Mouse (Mus musculus): ENCODE measurements around the gene Cltc.

The Cltc gene

DNA sequence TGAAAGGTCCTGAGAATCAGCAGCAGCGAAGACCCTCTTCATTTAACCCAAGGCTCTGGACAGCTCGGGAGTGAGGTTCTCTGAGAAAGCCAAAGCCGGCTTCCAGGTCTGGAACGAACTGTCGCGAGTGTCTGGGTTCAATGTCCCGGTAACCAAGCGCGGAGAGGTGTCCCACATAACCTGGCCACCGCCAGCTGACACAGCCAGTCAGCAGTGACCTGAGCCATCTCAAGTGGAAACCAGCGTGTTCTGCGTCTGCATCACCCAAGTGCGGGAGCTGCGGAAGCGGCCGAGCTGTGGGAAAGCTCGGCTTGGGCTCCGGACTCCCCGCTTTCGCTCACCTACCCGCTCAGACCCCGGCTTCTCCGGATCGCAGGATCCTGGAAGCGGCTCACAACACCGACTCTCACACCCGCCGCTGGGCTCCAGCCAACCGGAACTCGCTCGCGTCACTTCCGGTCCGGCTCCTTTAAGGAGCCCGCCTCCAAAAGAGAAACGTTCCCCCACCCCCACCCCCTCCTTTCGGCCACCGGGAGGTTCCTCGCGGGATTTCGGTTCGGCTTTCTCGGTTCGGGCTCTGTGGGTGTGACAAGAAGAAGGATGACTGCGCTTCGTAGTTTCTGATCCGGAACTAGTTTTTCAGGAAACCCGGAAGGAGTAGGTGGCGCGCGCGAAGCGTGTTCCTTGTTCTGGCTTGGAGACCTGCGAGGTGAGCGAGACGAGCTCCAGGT lies 73.8 kb downstream of the Cltc start, which contains the start of the genes Vmp1 and Ptrh2:
TSS of gene Vmp1 (minus strand) at position 442 of the 731 bp plus-strand sequence.
TSS of gene Ptrh2 (plus strand) at position 591 of the 731 bp plus-strand sequence.
- peak; percentile 83 to 91 for DNase-seq (ENCODE audit: low spot score in 2 of 2)

DNA sequence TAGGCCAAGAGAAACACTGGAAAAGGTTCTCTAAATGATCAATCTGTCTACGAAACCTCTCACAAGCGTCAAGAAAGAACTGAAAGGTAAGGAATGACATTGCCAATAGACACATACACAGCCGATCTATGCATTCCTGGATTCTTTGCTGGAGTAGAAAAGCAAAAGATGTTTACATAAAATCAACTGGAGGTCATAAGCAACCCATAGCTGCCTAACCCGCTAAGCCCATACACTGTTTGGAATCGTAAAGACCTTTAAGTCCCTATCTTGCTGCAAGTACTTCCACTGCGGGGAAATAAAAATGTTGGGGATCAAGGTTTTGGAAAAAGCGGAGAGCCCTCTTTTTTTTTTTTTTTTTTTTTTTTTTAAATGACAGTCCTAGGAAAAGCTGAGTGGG lies 74.5 kb downstream of the Cltc start:
- no peak for DNase-seq (ENCODE audit: low spot score in 2 of 2)

DNA sequence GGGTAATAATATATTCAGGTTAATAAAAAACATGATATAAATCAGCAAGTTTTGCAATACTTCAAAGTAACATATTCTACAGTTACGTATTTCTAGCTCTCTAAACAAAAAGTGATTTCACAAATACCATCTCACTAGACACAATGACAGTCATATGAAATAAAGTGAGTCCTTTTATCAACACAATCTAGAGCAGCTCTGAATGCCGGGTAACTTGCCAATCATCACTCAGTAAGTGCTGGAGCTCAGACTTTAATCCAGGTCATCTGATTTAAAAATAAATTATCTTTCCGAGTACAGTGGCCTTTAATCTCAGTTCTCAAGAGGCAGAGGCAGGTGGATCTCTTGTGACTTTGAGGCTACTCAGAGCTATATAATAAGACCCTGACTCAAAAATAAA lies 75.9 kb downstream of the Cltc start:
- no peak for DNase-seq (ENCODE audit: low spot score in 2 of 2)

DNA sequence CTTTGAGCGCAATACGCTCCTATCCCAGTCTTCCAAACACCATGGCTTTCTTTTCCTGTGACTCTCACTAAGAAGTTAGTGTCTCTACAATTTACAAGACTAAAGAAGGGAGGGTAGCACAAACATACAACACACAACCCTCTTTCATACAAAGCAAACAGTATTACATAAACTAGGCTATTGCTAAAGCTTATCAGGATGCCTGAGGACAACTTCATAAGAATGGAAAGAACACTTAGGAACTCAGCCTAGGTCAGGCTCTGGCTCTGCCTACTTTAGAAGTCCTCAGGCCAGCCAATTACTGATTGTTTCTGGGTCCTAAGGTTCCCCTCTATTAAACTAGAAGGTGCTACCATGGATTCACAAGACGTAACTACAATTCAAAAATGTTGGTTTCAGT lies 76.6 kb downstream of the Cltc start:
- no peak for DNase-seq (ENCODE audit: low spot score in 2 of 2)

DNA sequence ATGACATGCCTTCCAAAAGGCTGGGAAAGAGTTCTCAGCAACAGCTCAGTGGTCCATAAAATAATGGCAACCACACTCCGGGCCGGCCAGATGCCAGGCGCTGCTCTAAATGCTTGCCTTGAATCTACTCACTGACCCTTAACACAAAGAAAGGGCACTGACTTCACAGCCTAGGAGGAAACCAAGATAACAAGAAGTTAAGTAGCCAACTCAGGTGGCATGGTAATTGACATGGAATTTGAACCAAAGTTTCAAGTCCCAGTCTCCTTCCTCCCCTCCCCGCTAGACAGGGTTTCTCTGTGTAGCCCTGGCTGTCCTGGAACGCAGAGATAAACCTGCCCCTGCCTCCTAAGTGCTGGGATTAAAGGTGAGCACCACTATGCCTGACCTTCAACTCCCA lies 78.4 kb downstream of the Cltc start:
- DNase-seq (ENCODE audit: low spot score in 2 of 2), result no peak

DNA sequence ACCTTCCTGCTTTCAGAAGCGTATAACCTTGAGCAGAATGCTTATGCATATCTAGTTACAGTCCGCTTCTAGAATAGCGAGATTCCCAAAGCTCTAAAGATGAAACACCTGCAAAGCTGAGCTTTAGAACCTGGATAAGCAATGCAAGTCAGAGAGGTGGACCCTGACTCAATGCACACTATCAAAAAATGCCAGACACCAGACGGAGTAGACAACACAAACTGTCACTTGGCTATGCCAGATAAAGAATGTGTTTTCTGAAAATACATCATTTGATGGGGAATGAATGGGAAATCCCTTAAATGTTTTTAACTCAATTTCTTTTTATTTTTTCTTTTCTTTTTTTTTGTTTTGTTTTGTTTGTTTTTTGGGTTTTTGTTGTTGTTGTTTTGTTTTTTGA lies 81.8 kb downstream of the Cltc start:
- DNase-seq (ENCODE audit: low spot score in 2 of 2), result no peak

DNA sequence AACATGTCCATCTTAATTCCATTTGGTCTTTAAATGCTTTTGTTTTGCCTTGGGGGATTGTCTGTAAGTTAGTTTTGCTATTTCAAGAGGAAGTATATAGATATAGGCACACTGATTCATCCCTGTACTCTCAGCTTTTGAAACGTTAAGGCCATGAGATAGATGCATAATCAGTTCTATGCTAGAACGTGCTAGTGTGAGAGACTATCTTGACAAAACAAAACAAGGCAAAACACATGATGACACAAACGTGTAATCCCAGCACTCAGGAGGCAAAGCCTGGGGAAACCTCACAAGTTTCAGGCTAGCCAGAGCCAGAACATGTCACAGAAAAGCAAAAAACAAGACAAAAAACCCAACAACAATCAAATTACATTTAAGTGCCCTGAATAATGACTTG lies 84.6 kb downstream of the Cltc start:
- no peak for DNase-seq (ENCODE audit: low spot score in 2 of 2)

DNA sequence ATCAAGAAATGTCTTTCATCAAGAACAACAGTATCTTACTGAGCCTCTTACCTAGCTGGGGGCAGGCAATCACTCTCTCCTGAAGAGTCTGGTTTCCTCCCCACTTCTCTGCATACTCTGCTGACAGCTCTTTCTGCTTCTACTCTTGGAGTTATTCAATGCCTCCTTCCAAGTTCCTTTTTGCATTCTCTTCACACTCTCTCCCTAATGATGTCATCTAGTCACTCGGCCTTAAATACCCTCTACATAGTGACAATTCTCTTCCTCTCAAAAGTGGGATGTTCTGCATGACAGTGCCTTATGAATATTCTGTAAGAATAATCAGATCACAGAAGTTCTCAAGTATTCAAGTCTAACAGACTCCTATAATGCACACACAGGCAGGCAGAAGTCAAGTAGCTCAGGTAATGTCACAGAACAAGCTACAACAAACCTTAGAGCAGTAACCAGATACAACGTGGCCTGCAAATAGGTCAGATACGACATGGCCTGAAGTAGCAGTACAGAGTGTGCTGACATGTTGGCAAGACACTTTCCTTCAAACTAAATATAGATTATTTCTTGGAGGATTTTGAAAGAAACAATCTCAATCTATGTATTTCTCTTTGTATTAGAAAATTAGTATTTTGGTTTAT lies 86.2 kb downstream of the Cltc start:
- peak; percentile 36 to 57 for DNase-seq (ENCODE audit: low spot score in 2 of 2)

DNA sequence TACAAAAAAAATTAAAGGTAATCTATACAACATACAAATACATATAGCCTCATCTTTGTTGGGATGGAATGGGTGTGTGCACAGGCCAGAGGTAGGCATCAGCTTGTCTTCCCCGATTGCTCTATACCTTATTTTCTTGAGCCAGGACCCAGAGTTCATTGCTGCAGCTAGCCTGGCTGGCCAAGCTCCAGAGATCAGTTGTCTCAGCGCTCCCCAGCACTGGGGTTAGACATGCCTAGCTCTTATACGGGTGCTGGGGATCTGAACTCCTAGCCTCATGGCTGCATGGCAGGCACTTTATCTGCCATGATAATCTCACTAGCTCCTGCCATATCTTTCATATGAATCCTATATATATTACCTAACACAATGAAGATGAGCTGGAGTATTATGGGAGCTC lies 89.2 kb downstream of the Cltc start:
- DNase-seq (ENCODE audit: low spot score in 2 of 2), result no peak

DNA sequence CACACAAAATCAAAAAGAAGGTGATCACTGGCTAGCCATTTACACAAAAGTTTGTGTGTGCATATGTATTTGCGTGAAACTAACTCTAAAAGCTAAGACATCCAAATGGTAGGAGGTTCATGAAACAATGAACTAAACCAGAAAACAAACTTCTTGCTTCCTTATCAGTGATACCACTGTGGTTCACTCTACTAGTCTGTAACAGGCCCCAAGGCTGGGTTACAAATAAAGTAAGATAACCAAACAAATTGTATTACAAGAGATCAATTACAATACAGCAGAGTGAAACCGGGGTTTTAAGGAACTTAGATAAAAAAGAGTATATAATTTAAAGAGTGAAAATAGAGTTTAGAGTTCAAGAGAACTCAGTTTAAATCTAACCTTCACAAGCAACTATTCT lies 89.8 kb downstream of the Cltc start:
- no peak for DNase-seq (ENCODE audit: low spot score in 2 of 2)

DNA sequence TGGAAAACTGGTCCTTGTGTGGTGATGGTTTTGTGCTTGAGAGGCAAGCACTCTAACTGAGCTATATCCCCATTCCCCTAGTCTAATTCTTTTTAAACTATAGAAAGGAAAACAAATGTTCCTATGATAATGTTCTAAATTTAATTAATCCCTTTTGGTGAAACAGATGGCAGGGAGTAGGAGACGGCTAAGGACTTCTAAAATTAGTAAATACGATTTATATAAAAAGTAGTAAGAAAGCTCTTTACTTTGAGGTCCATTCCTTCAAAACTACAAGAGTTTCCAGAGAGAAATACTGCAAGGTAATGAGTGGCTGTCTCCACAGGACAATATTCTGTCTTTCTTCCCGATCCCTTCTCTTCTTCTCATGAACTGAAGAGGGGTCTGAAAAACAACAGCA lies 93.0 kb downstream of the Cltc start:
- DNase-seq (ENCODE audit: low spot score in 2 of 2), result no peak

DNA sequence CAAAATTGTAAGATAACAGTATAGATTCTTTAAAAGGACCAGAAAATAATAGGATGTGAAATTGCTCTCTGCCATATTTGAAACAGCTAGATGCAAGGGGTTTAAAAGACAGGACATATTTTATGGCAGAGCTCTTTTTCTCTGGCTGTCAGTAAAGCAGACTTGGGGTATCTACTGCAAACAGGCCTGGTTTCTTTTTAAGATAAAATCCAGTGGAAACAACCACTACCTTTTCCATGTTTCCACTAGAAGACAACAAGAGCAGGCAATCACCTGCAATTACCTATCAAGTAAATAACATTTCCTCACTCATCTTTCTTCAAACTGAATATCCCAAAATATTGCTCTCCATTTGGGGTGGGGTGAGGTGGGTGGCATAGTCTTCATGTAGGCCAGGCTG lies 93.4 kb downstream of the Cltc start:
- no peak for DNase-seq (ENCODE audit: low spot score in 2 of 2)

DNA sequence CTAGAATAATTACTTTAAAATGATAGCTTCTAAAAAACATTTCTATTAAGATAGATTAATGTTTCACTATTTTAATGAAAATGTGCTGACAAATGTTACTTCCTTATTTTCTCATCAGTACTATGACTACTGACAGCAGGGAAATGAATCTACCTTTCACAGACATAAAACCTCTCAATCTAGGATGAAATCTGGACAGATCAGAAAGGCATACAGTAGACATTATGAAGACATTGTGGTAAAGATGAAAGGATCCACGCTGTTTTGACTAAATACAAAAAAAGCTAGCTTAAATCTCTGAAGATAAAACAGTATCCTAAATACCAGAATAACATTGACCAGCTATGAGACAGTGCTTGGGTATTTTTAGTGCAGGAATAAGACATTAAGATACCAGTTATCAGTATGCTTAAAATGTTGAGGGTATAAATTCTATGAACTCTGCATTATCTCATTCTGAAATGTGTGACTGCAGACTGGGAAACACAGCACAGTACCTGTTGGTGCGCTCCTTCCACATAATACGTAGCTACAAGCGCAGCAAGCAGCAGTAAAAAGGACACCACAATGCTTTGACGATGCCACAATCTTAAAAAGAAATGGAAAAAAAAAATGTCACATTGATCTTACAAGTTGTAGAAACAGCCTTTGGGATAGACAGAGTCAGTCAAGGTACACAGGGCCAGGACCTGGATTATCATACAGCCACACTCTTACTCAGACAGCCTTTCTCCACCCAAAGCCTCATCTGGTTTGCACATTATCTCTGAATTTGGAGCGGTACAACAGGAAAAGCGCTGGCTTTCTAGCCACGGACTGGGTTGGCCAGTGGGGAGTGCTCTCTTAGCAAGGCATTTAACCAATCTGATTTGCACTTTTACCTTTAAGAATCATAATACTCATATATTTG lies 94.1 kb downstream of the Cltc start:
- no peak for DNase-seq (ENCODE audit: low spot score in 2 of 2)

DNA sequence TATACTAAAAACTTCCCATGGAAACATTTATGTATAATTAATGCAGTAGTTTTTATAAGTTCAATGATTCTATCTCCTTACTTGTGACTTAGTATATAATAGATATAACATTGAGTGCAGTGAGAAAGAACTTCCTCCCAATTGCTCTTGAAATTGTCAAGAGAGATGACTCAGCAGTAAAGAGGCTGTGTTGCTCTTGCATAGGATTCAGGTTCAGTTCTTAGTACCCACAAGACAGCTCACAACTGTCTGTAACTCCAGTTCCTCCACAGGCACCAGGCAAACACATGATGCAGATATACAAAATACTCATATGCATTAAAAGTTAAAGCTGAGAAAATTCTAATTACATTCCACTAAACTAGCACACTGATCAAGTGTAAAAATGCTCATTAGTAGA lies 99.5 kb downstream of the Cltc start:
- no peak for DNase-seq (ENCODE audit: low spot score in 2 of 2)

DNA sequence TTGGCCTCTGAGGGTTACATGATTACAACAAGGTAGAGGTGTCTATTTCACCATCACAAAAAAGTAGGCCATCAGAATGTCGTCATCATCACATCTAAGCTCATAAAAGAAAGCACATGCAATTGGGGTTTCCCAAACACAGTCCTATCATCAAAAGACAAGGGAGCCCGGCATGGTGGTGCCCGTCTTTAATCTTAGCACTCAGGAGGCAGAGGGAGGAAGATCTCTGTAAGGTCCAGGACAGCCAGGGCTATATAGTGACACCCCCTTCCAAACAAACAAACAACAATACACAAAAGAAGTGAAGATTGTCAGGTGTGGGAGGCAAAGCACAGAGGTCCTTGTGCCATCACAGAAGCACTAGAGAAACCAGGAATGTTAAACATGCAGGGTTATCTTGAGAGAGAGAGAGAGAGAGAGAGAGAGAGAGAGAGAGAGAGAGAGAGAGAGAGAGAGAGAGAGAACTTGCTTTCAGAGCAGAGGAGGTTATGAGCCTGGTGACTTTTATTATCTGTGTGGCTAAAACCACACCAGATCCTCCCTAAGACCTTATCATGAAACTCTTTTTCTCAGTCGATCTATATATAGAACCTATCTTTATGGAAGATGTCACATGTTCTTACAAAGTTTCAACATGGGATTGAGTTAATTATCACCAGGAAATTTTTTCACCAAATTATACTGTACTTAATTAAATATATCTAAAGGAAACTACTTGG lies 100.4 kb downstream of the Cltc start:
- no peak for DNase-seq (ENCODE audit: low spot score in 2 of 2)

DNA sequence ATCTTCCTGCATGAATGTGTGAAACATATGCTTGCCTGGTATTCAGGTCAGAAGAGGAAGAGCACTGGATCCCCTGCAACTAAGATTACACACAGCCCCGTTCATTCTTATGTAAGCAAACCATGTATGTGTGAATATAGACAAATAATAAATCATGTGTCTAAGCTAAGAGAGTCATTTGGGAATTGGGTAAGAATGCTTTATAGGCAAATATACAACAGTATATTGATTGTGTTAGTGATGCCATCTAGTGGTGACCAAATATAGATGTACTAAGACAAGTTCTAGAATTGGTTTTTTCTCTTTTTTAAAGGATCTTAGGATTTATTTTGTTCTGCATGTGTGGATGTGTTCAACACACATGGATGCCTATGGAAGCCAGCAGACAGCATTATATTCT lies 101.7 kb downstream of the Cltc start:
- no peak for DNase-seq (ENCODE audit: low spot score in 2 of 2)

DNA sequence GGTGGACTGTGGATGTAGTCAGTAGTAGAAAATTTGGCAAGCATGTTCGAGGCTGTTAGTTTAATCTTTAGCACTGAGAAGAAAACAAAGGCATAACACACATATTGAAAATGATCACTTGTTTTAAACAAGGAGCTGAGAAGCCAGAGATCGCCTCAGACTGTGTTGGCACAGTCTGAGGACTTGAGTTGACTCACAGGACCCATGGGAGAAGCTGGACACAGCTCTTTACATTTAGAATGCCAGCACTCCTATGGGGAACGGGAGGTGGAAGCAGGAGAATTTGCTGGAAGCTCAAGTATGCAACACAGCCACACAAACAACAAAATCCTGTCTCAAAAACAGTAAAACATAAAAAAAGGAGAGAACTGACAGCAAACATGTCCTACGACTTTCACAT lies 103.3 kb downstream of the Cltc start:
- no peak for DNase-seq (ENCODE audit: low spot score in 2 of 2)

DNA sequence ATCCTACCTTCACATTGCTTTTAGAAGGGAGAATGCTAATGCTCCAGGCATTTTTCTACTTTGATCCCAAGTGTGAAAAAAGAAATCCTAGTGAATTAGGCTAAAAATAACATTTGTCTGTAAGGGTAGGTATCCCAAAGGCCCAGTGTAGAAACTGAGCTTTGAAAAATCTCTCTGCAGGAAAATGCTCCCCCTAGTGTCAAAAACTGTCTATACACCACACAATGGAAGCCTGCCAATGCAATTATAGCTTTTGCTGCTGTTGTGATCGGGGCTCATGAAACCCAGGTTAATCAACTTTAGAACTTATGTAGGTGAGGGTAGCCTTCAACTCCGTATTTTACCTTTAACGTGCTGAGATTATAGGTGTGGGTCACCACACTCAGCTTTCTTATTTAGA lies 103.9 kb downstream of the Cltc start:
- peak in 1 of 2 experiments; percentile 56 for DNase-seq (ENCODE audit: low spot score in 2 of 2)

DNA sequence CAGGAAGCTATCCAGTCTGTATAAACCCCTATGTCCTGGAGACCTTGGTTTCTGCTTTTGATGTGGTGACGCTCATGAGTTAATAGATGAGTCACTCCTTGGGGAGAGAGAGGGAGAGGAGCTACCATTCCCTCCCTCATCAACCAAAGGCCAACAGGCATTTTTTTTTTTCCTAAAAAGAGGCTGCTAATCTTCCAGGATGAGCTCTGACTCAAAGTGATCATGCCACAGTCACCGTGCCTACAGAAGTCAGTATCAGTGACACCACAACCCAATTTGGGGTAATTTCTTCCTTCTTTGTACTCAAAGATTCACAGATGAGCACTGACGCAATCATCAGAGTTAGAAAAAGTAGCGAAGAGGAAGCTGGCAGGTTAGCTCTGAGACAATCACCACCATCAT lies 104.8 kb downstream of the Cltc start:
- DNase-seq (ENCODE audit: low spot score in 2 of 2), result no peak

DNA sequence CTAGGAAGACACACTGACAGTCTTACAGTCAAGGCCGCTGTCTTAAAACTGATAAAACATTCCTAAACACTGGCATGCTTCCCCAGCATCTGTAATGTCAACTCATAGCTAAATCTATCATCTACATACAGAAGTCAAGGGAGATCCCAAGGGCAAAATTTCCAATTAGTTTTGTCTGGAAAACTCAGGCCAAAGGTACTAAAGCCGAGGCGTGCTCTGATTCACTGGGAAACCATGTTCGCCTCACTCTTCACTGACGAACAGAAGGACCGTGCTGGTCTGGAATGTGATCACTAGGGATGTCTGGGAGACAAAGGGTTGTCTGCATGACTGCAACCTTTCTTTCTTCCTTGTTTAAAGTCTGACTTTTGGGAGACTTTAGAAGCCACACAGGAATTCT lies 106.7 kb downstream of the Cltc start:
- DNase-seq (ENCODE audit: low spot score in 2 of 2), result no peak

DNA sequence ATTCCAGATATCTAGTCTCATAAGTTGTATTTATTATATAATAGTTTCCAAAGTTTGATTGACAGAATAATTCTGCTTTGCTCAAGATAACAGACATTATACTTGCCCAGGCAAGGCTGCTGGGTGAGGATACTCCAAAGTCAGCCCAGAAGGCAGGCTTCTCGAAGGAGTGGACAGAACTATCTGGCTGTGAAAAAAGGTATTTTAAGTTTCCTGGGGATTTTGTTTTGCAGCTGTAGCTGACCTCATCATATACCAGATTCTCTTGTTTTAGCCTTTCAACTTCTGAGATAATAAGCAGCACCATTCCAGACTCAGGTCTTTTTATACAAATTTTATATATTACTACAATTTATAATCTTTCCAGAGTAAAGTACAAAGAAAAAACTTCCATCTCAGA lies 107.8 kb downstream of the Cltc start:
- no peak for DNase-seq (ENCODE audit: low spot score in 2 of 2)

Data from left cerebral cortex, adult 9 months (tissue).